Mouse (Mus musculus) T-cell, adult 2 months (primary cell): ENCODE measurements around the gene Med19.
"Not testable (repeated sequence)": the region's sequence is repeated elsewhere in the genome, so short reads cannot be mapped to it uniquely, and the experiment has no call there.

Experiments
- DNase-seq: peaks from one replicate; pipeline ENCODE4 v3.0.0; 2022; ENCODE audit warnings: low spot score

Med19 gene

GRCm38 (mm10) chr2:84720718-84721117, 42.5 kb downstream of the Med19 start:
- no peak for DNase-seq

GRCm38 (mm10) chr2:84721182-84721581, 43.0 kb downstream of the Med19 start:
- no peak for DNase-seq

GRCm38 (mm10) chr2:84723856-84724255, 45.7 kb downstream of the Med19 start:
- no peak for DNase-seq

- no peak for DNase-seq
Measured at GRCm38 (mm10) chr2:84725770-84726169, 47.6 kb downstream of the Med19 start.

GRCm38 (mm10) chr2:84726716-84727115, 48.5 kb downstream of the Med19 start:
- no peak for DNase-seq

- peak; percentile 93 for DNase-seq
Measured at GRCm38 (mm10) chr2:84727172-84727858, 49.1 kb downstream of the Med19 start, which contains the start of gene Clp1. TSS of gene Clp1 (minus strand) at chr2:84727350.

GRCm38 (mm10) chr2:84728191-84728590, 50.0 kb downstream of the Med19 start:
- DNase-seq = not testable (repeated sequence)

GRCm38 (mm10) chr2:84731206-84731605, 53.0 kb downstream of the Med19 start:
- DNase-seq = no peak

GRCm38 (mm10) chr2:84732394-84732793, 54.2 kb downstream of the Med19 start:
- no peak for DNase-seq

- DNase-seq = peak; percentile 74
Measured at GRCm38 (mm10) chr2:84733579-84734300, 55.5 kb downstream of the Med19 start, which contains the start of gene Ypel4. TSS of gene Ypel4 (plus strand) at chr2:84734058.

- DNase-seq = no peak
Measured at GRCm38 (mm10) chr2:84734351-84734864, 56.2 kb downstream of the Med19 start.

- DNase-seq = no peak
Measured at GRCm38 (mm10) chr2:84734919-84735318, 56.7 kb downstream of the Med19 start.

GRCm38 (mm10) chr2:84735346-84735920, 57.2 kb downstream of the Med19 start:
- no peak for DNase-seq

- no peak for DNase-seq
Measured at GRCm38 (mm10) chr2:84736312-84737161, 58.3 kb downstream of the Med19 start.

- no peak for DNase-seq
Measured at GRCm38 (mm10) chr2:84737451-84737925, 59.3 kb downstream of the Med19 start.
